Mouse (Mus musculus): ENCODE measurements around the gene Kcnk5. TPM values are rescaled to one million over a fixed set of nuclear protein-coding genes. Genes with fewer than 3 reads are reported as not detected.

Gene Kcnk5
- polyA plus RNA-seq, 1 experiment from 2014 or later = 9.5 TPM

GRCm38 (mm10) chr14:20158727-20159681 lies 22.6 kb downstream of the Kcnk5 start:
- Histone ChIP-seq H3K36me3 (no peaks in the 10 kb centered on the region), H3K27ac (0 out of 2 replicates have a peak overlapping the region, but pooled peaks have one; percentile 4), H3K9ac (no peak overlapping the region), H3K27me3 (replicated peaks) (no peaks in the 10 kb centered on the region), H3K4me2 (replicated peaks) (no peak overlapping the region), H3K4me1 (replicated peaks) (peaks cover 27% of the 10 kb centered on the region), H3K4me3 (replicated peaks) (no peak overlapping the region), H3K9me3 (no peaks in the 10 kb centered on the region)
- 34% methylated on average over 8 of the region's 8 CpGs for WGBS
- ATAC-seq = peak; percentile 64

GRCm38 (mm10) chr14:20157595-20157994 lies 24.0 kb downstream of the Kcnk5 start:
- H3K9me3 ChIP-seq = no peaks in the 10 kb centered on the region
- no peaks in the 10 kb centered on the region for H3K36me3 ChIP-seq
- H3K27me3 ChIP-seq (replicated peaks) = no peaks in the 10 kb centered on the region
- no peak overlapping the region for H3K9ac ChIP-seq
- H3K27ac ChIP-seq = no peak overlapping the region
- no peak for ATAC-seq
- 83% methylated on average over 10 of the region's 10 CpGs for WGBS
- H3K4me3 ChIP-seq (replicated peaks) = no peak overlapping the region
- H3K4me1 ChIP-seq (replicated peaks) = peaks cover 25% of the 10 kb centered on the region
- H3K4me2 ChIP-seq (replicated peaks) = no peak overlapping the region

- WGBS = 70% methylated on average over 10 of the region's 10 CpGs
- peaks cover 25% of the 10 kb centered on the region for H3K4me1 ChIP-seq (replicated peaks)
- no peak overlapping the region for H3K27ac ChIP-seq
Observed at GRCm38 (mm10) chr14:20155718-20156117, 25.9 kb downstream of the Kcnk5 start.

GRCm38 (mm10) chr14:20154937-20155336 lies 26.7 kb downstream of the Kcnk5 start:
- no peak overlapping the region for H3K4me3 ChIP-seq (replicated peaks)
- no peak for ATAC-seq
- WGBS = 73% methylated on average over 4 of the region's 4 CpGs
- H3K27ac ChIP-seq = no peak overlapping the region
- no peak overlapping the region for H3K4me2 ChIP-seq (replicated peaks)
- no peaks in the 10 kb centered on the region for H3K27me3 ChIP-seq (replicated peaks)
- no peak overlapping the region for H3K9ac ChIP-seq
- H3K36me3 ChIP-seq = no peaks in the 10 kb centered on the region
- peaks cover 22% of the 10 kb centered on the region for H3K4me1 ChIP-seq (replicated peaks)
- H3K9me3 ChIP-seq = no peaks in the 10 kb centered on the region

More at GRCm38 (mm10) chr14:20155718-20156117, 25.9 kb downstream of the Kcnk5 start:
- Histone ChIP-seq H3K36me3 (no peaks in the 10 kb centered on the region), H3K9me3 (no peaks in the 10 kb centered on the region), H3K9ac (no peak overlapping the region), H3K27me3 (replicated peaks) (no peaks in the 10 kb centered on the region), H3K4me3 (replicated peaks) (no peak overlapping the region), H3K4me2 (replicated peaks) (no peak overlapping the region)
- no peak for ATAC-seq

- H3K27ac ChIP-seq = no peak overlapping the region
- no peaks in the 10 kb centered on the region for H3K36me3 ChIP-seq
- H3K27me3 ChIP-seq (replicated peaks) = no peaks in the 10 kb centered on the region
- H3K9me3 ChIP-seq = no peaks in the 10 kb centered on the region
- H3K4me2 ChIP-seq (replicated peaks) = no peak overlapping the region
- no peak for ATAC-seq
- WGBS = 40% methylated on average over 7 of the region's 7 CpGs
- H3K4me1 ChIP-seq (replicated peaks) = peaks cover 15% of the 10 kb centered on the region
- no peak overlapping the region for H3K4me3 ChIP-seq (replicated peaks)
- H3K9ac ChIP-seq = no peak overlapping the region; the same call in 1 of the 2 replicates
Observed at GRCm38 (mm10) chr14:20154245-20154644, 27.4 kb downstream of the Kcnk5 start.

- Histone ChIP-seq H3K4me2 (replicated peaks) (no peak overlapping the region), H3K27me3 (replicated peaks) (no peaks in the 10 kb centered on the region), H3K4me1 (replicated peaks) (peaks cover 11% of the 10 kb centered on the region; the same call in 1 of the 2 replicates), H3K36me3 (no peaks in the 10 kb centered on the region), H3K27ac (no peak overlapping the region), H3K9ac (no peak overlapping the region), H3K9me3 (no peaks in the 10 kb centered on the region), H3K4me3 (replicated peaks) (no peak overlapping the region)
- ATAC-seq = peak; percentile 73
- WGBS = 67% methylated on average over 22 of the region's 22 CpGs
Observed at GRCm38 (mm10) chr14:20149127-20150080, 32.2 kb downstream of the Kcnk5 start.

GRCm38 (mm10) chr14:20148514-20148913 lies 33.1 kb downstream of the Kcnk5 start:
- no peak for ATAC-seq
- Histone ChIP-seq H3K27me3 (replicated peaks) (no peaks in the 10 kb centered on the region), H3K36me3 (no peaks in the 10 kb centered on the region), H3K9ac (no peak overlapping the region), H3K27ac (no peak overlapping the region), H3K4me3 (replicated peaks) (no peak overlapping the region), H3K9me3 (no peaks in the 10 kb centered on the region), H3K4me1 (replicated peaks) (0 out of 2 replicates have a peak, but pooled peaks cover 7% of the 10 kb centered on the region), H3K4me2 (replicated peaks) (no peak overlapping the region)
- WGBS = 80% methylated on average over 11 of the region's 11 CpGs

GRCm38 (mm10) chr14:20147854-20148253 lies 33.8 kb downstream of the Kcnk5 start:
- H3K4me3 ChIP-seq (replicated peaks) = no peak overlapping the region
- 91% methylated on average over 7 of the region's 7 CpGs for WGBS
- H3K4me1 ChIP-seq (replicated peaks) = 0 out of 2 replicates have a peak, but pooled peaks cover 7% of the 10 kb centered on the region
- H3K36me3 ChIP-seq = no peaks in the 10 kb centered on the region
- ATAC-seq = no peak
- H3K9me3 ChIP-seq = no peaks in the 10 kb centered on the region
- H3K27ac ChIP-seq = no peak overlapping the region
- no peak overlapping the region for H3K9ac ChIP-seq
- no peak overlapping the region for H3K4me2 ChIP-seq (replicated peaks)
- no peaks in the 10 kb centered on the region for H3K27me3 ChIP-seq (replicated peaks)

- 0 out of 2 replicates have a peak, but pooled peaks cover 6% of the 10 kb centered on the region for H3K4me1 ChIP-seq (replicated peaks)
- H3K9me3 ChIP-seq = no peaks in the 10 kb centered on the region
- H3K4me3 ChIP-seq (replicated peaks) = no peak overlapping the region
- no peak overlapping the region for H3K4me2 ChIP-seq (replicated peaks)
- H3K27ac ChIP-seq = no peak overlapping the region
- H3K27me3 ChIP-seq (replicated peaks) = no peaks in the 10 kb centered on the region
- H3K9ac ChIP-seq = no peak overlapping the region
- H3K36me3 ChIP-seq = peaks cover 6% of the 10 kb centered on the region; the same call in 1 of the 2 replicates
- 52% methylated on average over 4 of the region's 4 CpGs for WGBS
- ATAC-seq = no peak
Observed at GRCm38 (mm10) chr14:20144093-20144492, 37.5 kb downstream of the Kcnk5 start.

- no peak within 1 kb of the TSS for H3K27ac ChIP-seq
Observed at GRCm38 (mm10) chr14:20138484-20139355, 42.9 kb downstream of the Kcnk5 start, which contains the start of gene Saysd1. Gene Saysd1 (minus strand): TSS chr14:20138534.

GRCm38 (mm10) chr14:20134965-20135671 lies 46.5 kb downstream of the Kcnk5 start:
- peak; percentile 77 for ATAC-seq
- Histone ChIP-seq H3K36me3 (no peaks in the 10 kb centered on the region), H3K27me3 (replicated peaks) (no peaks in the 10 kb centered on the region), H3K4me1 (replicated peaks) (no peaks in the 10 kb centered on the region), H3K4me2 (replicated peaks) (no peak overlapping the region), H3K9me3 (no peaks in the 10 kb centered on the region), H3K9ac (no peak overlapping the region), H3K27ac (no peak overlapping the region; the same call in 1 of the 2 replicates), H3K4me3 (replicated peaks) (no peak overlapping the region)
- WGBS = 71% methylated on average over 10 of the region's 10 CpGs

More at GRCm38 (mm10) chr14:20138484-20139355, 42.9 kb downstream of the Kcnk5 start, which contains the start of gene Saysd1:
- ATAC-seq = 0 out of 2 replicates have a peak, but pooled peaks have one; percentile 2
- WGBS = 73% methylated on average over 16 of the region's 16 CpGs
- Histone ChIP-seq H3K9me3 (no peaks in the 10 kb centered on the region), H3K4me2 (replicated peaks) (no peak within 1 kb of the TSS), H3K9ac (no peak within 1 kb of the TSS), H3K27me3 (replicated peaks) (no peaks in the 10 kb centered on the region), H3K4me1 (replicated peaks) (no peaks in the 10 kb centered on the region), H3K4me3 (replicated peaks) (no peak within 1 kb of the TSS), H3K36me3 (peaks cover 6% of the 10 kb centered on the region; the same call in 1 of the 2 replicates)
